Mouse (Mus musculus) heart, embryonic 13.5 days (tissue): ENCODE data around the gene Myh3. TPM values are rescaled to one million over a fixed set of nuclear protein-coding genes. Genes with fewer than 3 reads are reported as not detected.
"Not testable (repeated sequence)": the region's sequence is repeated elsewhere in the genome, so short reads cannot be mapped to it uniquely, and the experiment has no call there.

Experiments
- ATAC-seq: fragments of 200-750 bp; cut with Nextera tagmentation; 2 replicates; pipeline ENCODE4 v1.8.0; 2017; ENCODE audit warnings: moderate TSS enrichment; ENCODE audit not compliant: insufficient number of reproducible peaks, low FRiP score, low TSS enrichment; ENCODE audit errors: extremely low read depth
- H3K27ac ChIP-seq: fragments of 300-500 bp; sonication (generic); replicated peaks from 2 replicates; pipeline ENCODE4 v1.5.1; 2015; ENCODE audit warnings: moderate library complexity, mild to moderate bottlenecking, inconsistent platforms
- H3K27me3 ChIP-seq: fragments of 300-500 bp; sonication (generic); replicated peaks from 2 replicates; pipeline ENCODE4 v1.6.1; 2015; ENCODE audit warnings: mild to moderate bottlenecking, inconsistent platforms
- H3K36me3 ChIP-seq: fragments of 300-500 bp; sonication (generic); 2 replicates; pipeline ENCODE4 v1.6.1; 2015; ENCODE audit warnings: mild to moderate bottlenecking, inconsistent platforms
- H3K4me1 ChIP-seq: fragments of 300-500 bp; sonication (generic); 2 replicates; pipeline ENCODE4 v1.6.1; 2015; ENCODE audit warnings: inconsistent platforms
- H3K4me2 ChIP-seq: fragments of 300-500 bp; sonication (generic); 2 replicates; pipeline ENCODE4 v1.6.1; 2015; ENCODE audit warnings: inconsistent platforms, mild to moderate bottlenecking, moderate library complexity
- H3K4me3 ChIP-seq: fragments of 300-500 bp; sonication (generic); 2 replicates; pipeline ENCODE4 v1.5.1; 2015; ENCODE audit warnings: moderate library complexity, mild to moderate bottlenecking, inconsistent platforms
- H3K9ac ChIP-seq: fragments of 300-500 bp; sonication (generic); 2 replicates; pipeline ENCODE4 v1.6.1; 2015; ENCODE audit warnings: inconsistent platforms, mild to moderate bottlenecking, moderate library complexity
- H3K9me3 ChIP-seq: fragments of 300-500 bp; sonication (generic); 2 replicates; pipeline ENCODE4 v1.6.1; 2016; ENCODE audit warnings: inconsistent platforms
- WGBS: fragments of 180-500 bp; shearing (Covaris S2); methylation state at CpG from one replicate; pipeline ENCODE4 v1.1.7; 2015; ENCODE audit warnings: mixed read lengths; 5-methylcytosine and 5-hydroxymethylcytosine counted together
- polyA plus RNA-seq: library from polyadenylated mRNA; unstranded; fragments of >200 nt; fragmentation: Nextera tagmentation; extraction: Ambion mirVana; gene quantifications from 2 replicates; pipeline ENCODE4 v1.2.1, GENCODE M21; 2015

Gene Myh3
- polyA plus RNA-seq, 1 experiment from 2014 or later: 0.75 TPM

DNA sequence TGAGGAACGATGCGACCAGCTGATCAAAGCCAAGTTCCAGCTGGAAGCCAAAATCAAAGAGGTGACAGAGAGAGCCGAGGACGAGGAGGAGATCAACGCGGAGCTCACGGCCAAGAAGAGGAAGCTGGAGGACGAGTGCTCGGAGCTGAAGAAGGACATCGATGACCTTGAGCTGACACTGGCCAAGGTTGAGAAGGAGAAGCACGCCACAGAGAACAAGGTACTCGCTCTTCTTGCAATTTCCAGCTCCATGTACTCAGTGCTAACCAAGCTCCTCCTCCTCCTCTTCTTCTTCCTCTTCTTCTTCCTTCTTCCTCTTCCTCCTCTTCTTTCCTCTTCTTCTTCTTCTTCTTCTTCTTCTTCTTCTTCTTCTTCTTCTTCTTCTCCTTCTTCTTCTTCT is 14.3 kb downstream of the Myh3 start:
- not testable (repeated sequence) for ATAC-seq

DNA sequence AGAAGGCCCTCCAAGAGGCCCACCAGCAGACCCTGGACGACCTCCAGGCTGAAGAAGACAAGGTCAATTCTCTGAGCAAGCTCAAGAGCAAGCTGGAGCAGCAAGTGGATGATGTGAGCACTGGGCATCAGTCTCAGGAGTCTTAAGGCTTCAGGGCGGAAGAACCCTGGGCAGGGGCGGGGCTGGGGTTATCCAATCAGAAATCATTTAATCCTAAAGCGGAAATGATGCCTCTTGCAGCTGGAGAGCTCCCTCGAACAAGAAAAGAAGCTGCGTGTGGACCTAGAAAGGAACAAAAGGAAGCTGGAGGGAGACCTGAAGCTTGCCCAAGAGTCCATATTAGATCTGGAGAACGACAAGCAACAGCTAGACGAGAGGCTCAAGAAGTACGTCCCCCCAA is 15.1 kb downstream of the Myh3 start:
- WGBS: 74% methylated on average over 9 of the region's 9 CpGs
- H3K4me3 ChIP-seq: no peak overlapping the region
- H3K4me2 ChIP-seq: no peak overlapping the region
- no peaks in the 10 kb centered on the region for H3K9me3 ChIP-seq
- no peak for ATAC-seq
- H3K27me3 ChIP-seq: peaks cover 66% of the 10 kb centered on the region
- H3K27ac ChIP-seq: no peak overlapping the region
- H3K4me1 ChIP-seq: no peaks in the 10 kb centered on the region
- no peaks in the 10 kb centered on the region for H3K36me3 ChIP-seq
- H3K9ac ChIP-seq: no peak overlapping the region

More for the DNA sequence above, 14.3 kb downstream of the Myh3 start:
- H3K4me1 ChIP-seq, H3K4me2 ChIP-seq, H3K4me3 ChIP-seq, H3K36me3 ChIP-seq, H3K9ac ChIP-seq, H3K27ac ChIP-seq, H3K9me3 ChIP-seq: not testable (repeated sequence)
- peaks cover 70% of the 10 kb centered on the region for H3K27me3 ChIP-seq
- 82% methylated on average over 12 of the region's 12 CpGs for WGBS

DNA sequence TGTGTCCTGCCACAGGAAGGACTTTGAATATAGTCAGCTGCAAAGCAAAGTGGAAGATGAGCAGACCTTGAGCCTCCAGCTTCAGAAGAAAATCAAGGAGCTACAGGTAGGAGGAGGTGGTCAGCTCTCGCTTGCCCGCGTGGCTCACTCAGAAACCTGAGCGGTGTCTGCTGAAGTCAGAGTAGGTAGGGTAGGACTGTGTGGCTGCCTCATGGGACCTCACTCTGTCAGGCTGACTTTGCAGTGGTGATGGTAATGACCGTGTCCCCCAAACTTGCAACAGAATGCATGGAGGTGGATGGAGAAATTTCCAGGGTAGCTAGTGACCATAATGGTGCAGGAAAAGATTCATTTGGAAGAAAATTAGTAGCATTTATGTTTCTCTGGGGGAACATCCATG is 15.6 kb downstream of the Myh3 start:
- H3K36me3 ChIP-seq: no peaks in the 10 kb centered on the region
- no peak for ATAC-seq
- 91% methylated on average over 5 of the region's 5 CpGs for WGBS
- H3K4me1 ChIP-seq: no peaks in the 10 kb centered on the region
- H3K27ac ChIP-seq: no peak overlapping the region
- no peaks in the 10 kb centered on the region for H3K9me3 ChIP-seq
- no peak overlapping the region for H3K9ac ChIP-seq
- no peak overlapping the region for H3K4me3 ChIP-seq
- no peak overlapping the region for H3K4me2 ChIP-seq
- peaks cover 66% of the 10 kb centered on the region for H3K27me3 ChIP-seq

- Histone ChIP-seq H3K9me3 (no peaks in the 10 kb centered on the region), H3K4me3 (no peak overlapping the region), H3K27ac (no peak overlapping the region), H3K9ac (no peak overlapping the region), H3K36me3 (no peaks in the 10 kb centered on the region), H3K4me2 (peak overlapping the region; percentile 18; the same call in 1 of the 2 replicates), H3K4me1 (no peaks in the 10 kb centered on the region), H3K27me3 (peaks cover 64% of the 10 kb centered on the region)
- ATAC-seq: no peak
- 56% methylated on average over 29 of the region's 29 CpGs for WGBS
Observed at GRCm38 (mm10) chr11:67094470-67094869, 16.4 kb downstream of the Myh3 start.

- H3K27me3 ChIP-seq: peaks cover 57% of the 10 kb centered on the region
- no peak for ATAC-seq
- H3K36me3 ChIP-seq: no peaks in the 10 kb centered on the region
- WGBS: 80% methylated on average over 10 of the region's 10 CpGs
- no peak overlapping the region for H3K4me2 ChIP-seq
- no peak overlapping the region for H3K9ac ChIP-seq
- H3K4me1 ChIP-seq: no peaks in the 10 kb centered on the region
- no peak overlapping the region for H3K4me3 ChIP-seq
- no peak overlapping the region for H3K27ac ChIP-seq
- H3K9me3 ChIP-seq: no peaks in the 10 kb centered on the region
Observed at GRCm38 (mm10) chr11:67097709-67098108, 19.6 kb downstream of the Myh3 start.

DNA sequence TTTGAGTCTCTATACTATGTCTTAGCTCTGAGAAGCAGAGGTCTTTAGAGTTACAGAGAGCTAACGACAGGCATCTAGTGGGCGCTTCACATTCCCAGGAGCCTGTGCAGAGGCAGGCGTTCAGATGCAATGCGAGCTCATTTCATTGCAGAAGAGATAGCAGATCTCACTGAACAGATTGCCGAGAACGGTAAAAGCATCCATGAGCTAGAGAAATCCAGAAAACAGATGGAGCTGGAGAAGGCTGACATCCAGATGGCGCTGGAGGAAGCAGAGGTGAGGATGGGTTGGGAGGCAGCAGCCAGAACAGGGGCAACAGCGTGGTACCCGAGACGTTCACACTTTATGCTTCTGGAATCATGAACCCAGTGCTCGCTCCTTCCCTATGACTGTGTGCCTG is 20.3 kb downstream of the Myh3 start:
- Histone ChIP-seq H3K36me3 (no peaks in the 10 kb centered on the region), H3K4me2 (no peak overlapping the region), H3K27me3 (peaks cover 52% of the 10 kb centered on the region), H3K27ac (no peak overlapping the region), H3K9me3 (no peaks in the 10 kb centered on the region), H3K4me3 (no peak overlapping the region), H3K9ac (no peak overlapping the region), H3K4me1 (no peaks in the 10 kb centered on the region)
- WGBS: 71% methylated on average over 11 of the region's 11 CpGs
- ATAC-seq: no peak

GRCm38 (mm10) chr11:67099241-67099640 is 21.1 kb downstream of the Myh3 start:
- no peaks in the 10 kb centered on the region for H3K9me3 ChIP-seq
- peaks cover 3% of the 10 kb centered on the region; the same call in 1 of the 2 replicates for H3K4me1 ChIP-seq
- no peak overlapping the region for H3K4me2 ChIP-seq
- 86% methylated on average over 16 of the region's 16 CpGs for WGBS
- H3K4me3 ChIP-seq: no peak overlapping the region
- no peak overlapping the region for H3K27ac ChIP-seq
- H3K9ac ChIP-seq: no peak overlapping the region
- H3K36me3 ChIP-seq: no peaks in the 10 kb centered on the region
- peak; percentile 11; the same call in 1 of the 2 replicates for ATAC-seq
- H3K27me3 ChIP-seq: peaks cover 44% of the 10 kb centered on the region

DNA sequence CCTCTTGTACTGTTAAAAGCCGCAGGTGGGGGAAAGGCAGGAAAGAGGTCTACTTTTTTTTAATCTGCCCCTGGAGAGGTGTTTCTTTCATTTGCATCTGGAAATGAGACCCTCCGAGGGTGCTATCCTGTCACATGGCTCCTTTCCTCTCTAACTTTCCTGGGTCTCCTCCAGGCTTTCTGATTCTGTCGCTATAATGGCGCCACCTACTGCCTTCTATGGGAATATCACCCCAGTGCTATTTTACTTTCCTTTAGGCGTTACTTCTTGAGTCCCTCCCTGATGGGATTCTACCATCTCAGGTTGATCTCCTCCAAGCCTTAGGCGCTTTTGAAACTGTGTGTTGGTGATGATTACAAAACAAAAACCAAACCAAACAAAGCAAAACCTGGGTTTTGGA is 22.1 kb downstream of the Myh3 start:
- Histone ChIP-seq H3K4me2 (no peak overlapping the region), H3K9ac (no peak overlapping the region), H3K27me3 (peaks cover 39% of the 10 kb centered on the region), H3K36me3 (no peaks in the 10 kb centered on the region), H3K27ac (no peak overlapping the region), H3K4me1 (peaks cover 12% of the 10 kb centered on the region), H3K9me3 (no peaks in the 10 kb centered on the region), H3K4me3 (no peak overlapping the region)
- WGBS: 25% methylated on average over 6 of the region's 6 CpGs
- no peak for ATAC-seq

DNA sequence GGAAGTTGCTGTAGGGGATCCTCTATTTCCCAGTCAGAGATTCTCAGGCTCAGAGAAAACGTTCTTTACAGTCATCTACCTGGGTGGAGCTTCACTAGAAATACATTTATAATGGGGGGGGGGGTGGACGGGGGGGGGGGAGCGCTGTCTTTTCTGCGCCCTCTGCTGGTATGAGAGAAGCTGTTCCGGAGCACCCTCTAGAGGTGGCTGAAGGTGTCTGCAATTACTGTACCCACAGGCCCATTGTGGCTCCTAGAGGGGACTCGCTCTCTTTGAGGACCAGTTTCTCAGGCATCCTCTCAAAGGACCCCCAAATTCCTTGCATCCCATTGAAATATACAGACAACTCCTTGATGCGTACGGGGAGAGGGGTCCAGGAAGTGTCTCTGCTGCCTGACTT is 23.6 kb downstream of the Myh3 start:
- no peak overlapping the region for H3K27ac ChIP-seq
- H3K36me3 ChIP-seq: no peaks in the 10 kb centered on the region
- peaks cover 27% of the 10 kb centered on the region for H3K27me3 ChIP-seq
- no peak overlapping the region for H3K4me2 ChIP-seq
- no peak overlapping the region for H3K4me3 ChIP-seq
- H3K9ac ChIP-seq: no peak overlapping the region
- no peak for ATAC-seq
- H3K4me1 ChIP-seq: peaks cover 26% of the 10 kb centered on the region
- 39% methylated on average over 5 of the region's 8 CpGs for WGBS
- H3K9me3 ChIP-seq: no peaks in the 10 kb centered on the region

DNA sequence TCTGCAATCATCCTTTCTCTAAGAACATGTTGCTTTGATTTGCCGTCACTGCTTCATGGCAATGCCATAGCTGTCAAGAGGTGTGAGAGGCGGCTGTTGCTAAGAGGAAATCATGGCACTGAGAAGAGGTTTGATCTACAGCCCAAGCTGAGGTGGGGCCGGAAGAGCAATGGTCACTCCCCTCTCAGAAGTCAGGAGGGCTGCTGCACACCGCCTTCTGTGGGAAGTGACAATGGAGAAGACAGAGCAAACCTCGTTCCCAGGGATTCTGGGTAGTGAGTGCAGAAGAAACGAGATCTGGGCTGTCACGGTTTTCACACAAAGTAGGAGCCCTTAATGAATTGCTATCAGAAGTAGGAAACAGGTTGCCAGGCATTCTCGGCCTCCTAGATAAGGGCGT is 25.2 kb downstream of the Myh3 start:
- Histone ChIP-seq H3K4me1 (peaks cover 27% of the 10 kb centered on the region), H3K4me3 (no peak overlapping the region), H3K27me3 (peaks cover 16% of the 10 kb centered on the region), H3K36me3 (no peaks in the 10 kb centered on the region), H3K9me3 (no peaks in the 10 kb centered on the region), H3K4me2 (no peak overlapping the region), H3K27ac (no peak overlapping the region), H3K9ac (no peak overlapping the region)
- no peak for ATAC-seq
- 76% methylated on average over 9 of the region's 9 CpGs for WGBS

GRCm38 (mm10) chr11:67104242-67104641 is 26.1 kb downstream of the Myh3 start:
- no peak for ATAC-seq
- WGBS: 51% methylated on average over 1 of the region's 1 CpGs
- peak overlapping the region; percentile 73 for H3K27ac ChIP-seq
- H3K36me3 ChIP-seq: no peaks in the 10 kb centered on the region
- H3K4me1 ChIP-seq: peaks cover 27% of the 10 kb centered on the region
- H3K9me3 ChIP-seq: no peaks in the 10 kb centered on the region
- H3K4me3 ChIP-seq: no peak overlapping the region
- peak overlapping the region; percentile 64 for H3K9ac ChIP-seq
- peaks cover 9% of the 10 kb centered on the region for H3K27me3 ChIP-seq
- H3K4me2 ChIP-seq: no peak overlapping the region

DNA sequence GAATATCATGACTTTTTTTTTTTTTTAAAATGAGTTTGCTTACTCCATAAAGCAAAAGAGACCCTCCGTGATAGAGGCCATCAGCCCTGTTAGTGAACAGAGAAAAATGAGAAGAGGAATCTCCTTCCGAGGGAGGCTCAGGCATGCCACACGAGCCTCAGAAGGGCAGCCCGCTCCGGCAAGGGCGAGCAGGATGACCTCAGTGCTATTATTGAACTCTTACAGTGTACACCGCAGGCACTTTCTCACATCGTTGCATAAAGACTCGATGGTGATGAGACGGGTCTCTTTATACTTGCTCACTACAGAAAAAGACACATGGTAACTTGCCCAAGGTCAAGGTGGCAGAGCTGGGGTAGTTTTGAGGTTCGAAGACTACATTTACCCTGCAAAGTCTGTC is 26.6 kb downstream of the Myh3 start:
- Histone ChIP-seq H3K9ac (peak overlapping the region; percentile 64), H3K4me2 (0 out of 2 replicates have a peak overlapping the region, but pooled peaks have one; percentile 16), H3K4me3 (no peak overlapping the region), H3K27me3 (peaks cover 4% of the 10 kb centered on the region; the same call in 1 of the 2 replicates), H3K4me1 (peaks cover 27% of the 10 kb centered on the region), H3K27ac (peak overlapping the region; percentile 73), H3K9me3 (no peaks in the 10 kb centered on the region), H3K36me3 (no peaks in the 10 kb centered on the region)
- peak; percentile 62; the same call in 1 of the 2 replicates for ATAC-seq
- WGBS: 35% methylated on average over 11 of the region's 11 CpGs
